Mouse (Mus musculus) yolk sac, embryonic 10.5 days (tissue): ENCODE results near the gene Elmod2.
"Not testable (repeated sequence)": the region's sequence is repeated elsewhere in the genome, so short reads cannot be mapped to it uniquely, and the experiment has no call there.

Experiments used
- DNase-seq: peaks from one replicate; pipeline ENCODE4 v3.0.0-alpha.2; 2017; ENCODE audit warnings: low spot score

Gene Elmod2

GRCm38 (mm10) chr8:83331899-83332697, at the start of gene Elmod2:
Gene Elmod2 (minus strand): TSS chr8:83332486.
- peak; percentile 94 for DNase-seq

- no peak for DNase-seq
These were observed 48.7 kb upstream of the Elmod2 start for GRCm38 (mm10) chr8:83381016-83381415.

- DNase-seq = no peak
These were observed 47.9 kb upstream of the Elmod2 start for GRCm38 (mm10) chr8:83380141-83380540.

GRCm38 (mm10) chr8:83377231-83377630, 44.9 kb upstream of the Elmod2 start:
- DNase-seq = no peak

GRCm38 (mm10) chr8:83363156-83363769, 31.0 kb upstream of the Elmod2 start:
- DNase-seq = no peak

- no peak for DNase-seq
These were observed 19.0 kb upstream of the Elmod2 start for GRCm38 (mm10) chr8:83351315-83351714.

- no peak for DNase-seq
These were observed 16.0 kb upstream of the Elmod2 start, which contains the start of gene Mgat4d for GRCm38 (mm10) chr8:83348263-83348662. Gene Mgat4d (plus strand): TSS chr8:83348471.

- no peak for DNase-seq
These were observed 10.4 kb upstream of the Elmod2 start for GRCm38 (mm10) chr8:83342693-83343092.

GRCm38 (mm10) chr8:83342076-83342475, 9.8 kb upstream of the Elmod2 start:
- DNase-seq = no peak

GRCm38 (mm10) chr8:83332864-83333263, 578 bp upstream of the Elmod2 start:
- no peak for DNase-seq

- DNase-seq = no peak
These were observed 753 bp downstream of the Elmod2 start for GRCm38 (mm10) chr8:83331567-83331898.

GRCm38 (mm10) chr8:83327889-83328288, 4.4 kb downstream of the Elmod2 start:
- DNase-seq = no peak

GRCm38 (mm10) chr8:83323056-83323455, 9.2 kb downstream of the Elmod2 start:
- DNase-seq = no peak

GRCm38 (mm10) chr8:83322374-83322773, 9.9 kb downstream of the Elmod2 start:
- DNase-seq = no peak

- no peak for DNase-seq
These were observed 11.7 kb downstream of the Elmod2 start for GRCm38 (mm10) chr8:83320543-83320942.

- no peak for DNase-seq
These were observed 16.6 kb downstream of the Elmod2 start for GRCm38 (mm10) chr8:83315691-83316090.

- not testable (repeated sequence) for DNase-seq
These were observed 17.2 kb downstream of the Elmod2 start for GRCm38 (mm10) chr8:83315084-83315483.

- no peak for DNase-seq
These were observed 22.4 kb downstream of the Elmod2 start for GRCm38 (mm10) chr8:83309836-83310235.

GRCm38 (mm10) chr8:83304946-83305345, 27.3 kb downstream of the Elmod2 start:
- DNase-seq = no peak

GRCm38 (mm10) chr8:83300135-83300534, 32.2 kb downstream of the Elmod2 start:
- DNase-seq = no peak

- no peak for DNase-seq
These were observed 34.9 kb downstream of the Elmod2 start for GRCm38 (mm10) chr8:83297375-83297774.

GRCm38 (mm10) chr8:83290176-83290575, 42.1 kb downstream of the Elmod2 start, which contains the start of gene Ucp1:
Gene Ucp1 (plus strand): TSS chr8:83290352.
- DNase-seq = no peak

GRCm38 (mm10) chr8:83285391-83285790, 46.9 kb downstream of the Elmod2 start:
- no peak for DNase-seq

- no peak for DNase-seq
These were observed 53.9 kb downstream of the Elmod2 start for GRCm38 (mm10) chr8:83278431-83278830.
